Mouse (Mus musculus): ENCODE measurements around the gene Ssxa1. TPM values are rescaled to one million over a fixed set of nuclear protein-coding genes. Genes with fewer than 3 reads are reported as not detected.
"Not testable (repeated sequence)": the region's sequence is repeated elsewhere in the genome, so short reads cannot be mapped to it uniquely, and the experiment has no call there.

Gene Ssxa1
- total RNA-seq (2021): not detected
- long read RNA-seq, experiment 1: 0 reads
- long read RNA-seq, experiment 2: 0 reads

DNA sequence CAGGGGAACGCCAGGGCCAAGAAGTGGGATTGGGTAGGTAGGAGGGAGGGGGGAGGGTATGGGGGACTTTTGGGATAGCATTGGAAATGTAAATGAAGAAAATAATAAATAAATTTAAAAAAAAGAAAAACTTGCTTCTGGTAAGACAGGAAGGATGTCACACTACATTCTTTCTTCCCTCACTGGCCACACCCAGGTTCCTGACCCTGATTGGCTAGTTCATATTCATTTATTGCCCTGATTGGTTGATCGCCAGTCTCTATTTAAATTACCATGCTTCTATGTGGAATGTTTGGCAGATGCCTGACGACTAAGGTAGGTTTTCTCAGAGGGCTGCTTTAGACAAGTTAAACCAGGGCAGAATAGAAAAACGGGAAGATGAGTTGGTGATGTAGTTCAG is at the start of gene Ssxa1:
Gene Ssxa1, plus strand, starts transcription at position 301 of the 400 bp plus-strand sequence.
- no peak for DNase-seq (ENCODE audit: low spot score in 2 of 2)

DNA sequence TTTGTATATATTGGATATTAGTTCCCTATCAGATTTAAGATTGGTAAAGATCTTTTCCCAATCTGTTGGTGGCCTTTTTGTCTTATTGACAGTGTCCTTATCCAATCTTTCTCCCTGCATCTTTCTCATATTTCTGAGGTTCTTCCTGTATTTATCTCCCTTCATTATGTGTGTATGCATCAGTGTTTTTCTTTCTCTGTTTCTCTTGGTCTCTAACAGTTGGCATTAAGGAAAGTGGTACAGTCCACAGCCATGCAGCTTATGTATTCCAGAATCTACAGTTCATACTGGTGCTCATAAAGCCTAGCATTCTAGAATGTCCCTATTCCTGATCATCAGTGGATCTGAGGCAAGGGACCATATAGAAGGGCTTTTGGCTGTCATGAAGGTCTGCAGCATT is 47.5 kb upstream of the Ssxa1 start, which contains the start of gene Spaca5:
Gene Spaca5, plus strand, starts transcription at position 301 of the 400 bp plus-strand sequence.
- DNase-seq (ENCODE audit: low spot score in 2 of 2): no peak

DNA sequence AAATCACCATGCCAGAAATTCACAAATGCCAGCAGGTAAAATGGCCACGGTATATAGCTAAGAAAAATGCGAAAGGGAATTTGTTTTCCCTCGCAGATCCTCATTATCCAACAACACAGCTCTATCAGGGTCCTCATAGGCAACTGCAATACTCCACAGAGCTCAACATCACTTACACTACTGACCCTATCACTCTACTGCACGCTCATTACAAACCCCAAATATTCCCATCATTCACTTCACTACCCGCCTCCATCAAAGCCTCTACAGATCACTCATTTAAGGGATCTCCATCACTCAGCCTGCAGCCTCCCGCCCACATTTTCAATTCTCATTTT is 27.0 kb upstream of the Ssxa1 start:
- no peak for DNase-seq (ENCODE audit: low spot score in 2 of 2)

DNA sequence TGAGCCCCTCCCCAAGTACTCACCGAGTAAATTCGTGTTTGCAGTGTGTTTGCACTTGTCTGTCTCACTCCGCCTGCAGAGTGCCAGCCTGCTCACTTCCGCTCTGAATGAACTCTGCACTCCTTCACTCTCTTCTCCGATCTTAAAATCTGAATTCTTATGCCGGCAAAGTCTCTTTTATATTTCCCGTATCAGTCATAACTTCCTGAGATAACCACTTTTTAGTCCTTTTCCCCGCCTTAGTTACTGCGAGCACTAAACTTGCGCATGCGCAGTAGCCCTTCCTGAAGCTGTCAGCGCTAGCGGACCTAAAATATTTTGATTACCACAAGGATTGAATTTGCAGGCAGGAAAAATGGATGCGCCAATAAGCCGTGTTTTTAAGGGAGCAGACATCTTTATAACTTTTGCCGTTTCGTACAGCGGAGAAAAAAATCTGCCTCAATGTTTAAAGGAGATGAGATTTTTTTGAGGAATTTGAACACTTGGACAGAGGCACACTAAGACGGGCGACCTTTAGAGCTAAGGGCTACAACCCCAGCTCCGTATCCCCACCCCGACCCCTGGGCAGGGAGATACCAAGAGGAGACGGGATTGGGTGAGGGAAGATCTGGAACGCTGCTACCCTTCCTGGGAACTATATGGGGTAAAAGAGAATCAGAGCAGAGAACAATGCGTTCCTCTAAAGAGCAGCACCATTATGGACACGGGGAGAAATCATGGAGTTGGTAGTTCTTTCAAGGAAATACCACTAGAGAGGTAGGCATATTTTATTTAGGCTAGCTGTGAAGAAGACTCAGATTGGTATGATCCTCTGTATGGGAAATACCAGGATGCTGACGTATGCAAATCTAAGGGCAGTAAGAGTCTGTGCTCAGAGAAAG is 26.4 kb upstream of the Ssxa1 start, which contains the start of gene Zfp300:
Gene Zfp300, minus strand, starts transcription at position 545 of the 884 bp plus-strand sequence.
- DNase-seq (ENCODE audit: low spot score in 2 of 2): peak; percentile 43

DNA sequence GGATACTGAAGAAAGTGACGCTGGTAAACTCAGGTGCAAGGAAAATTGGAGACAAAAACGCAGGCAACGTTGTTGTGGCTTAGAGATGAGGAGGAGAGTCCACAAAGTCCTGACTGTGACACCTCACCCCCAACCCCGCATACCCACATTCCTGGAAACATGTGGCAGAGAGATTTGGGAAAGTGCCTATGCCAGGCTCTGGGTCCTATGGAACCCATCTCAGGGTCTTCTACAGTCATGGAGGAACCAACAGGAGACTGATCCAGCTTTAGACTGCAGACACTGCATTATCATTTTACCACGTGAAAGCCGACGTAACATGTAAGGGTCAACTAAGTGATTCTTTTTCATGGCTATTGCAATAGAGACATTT is 25.8 kb upstream of the Ssxa1 start:
- peak in 1 of 2 experiments; percentile 3 for DNase-seq (ENCODE audit: low spot score in 2 of 2)

DNA sequence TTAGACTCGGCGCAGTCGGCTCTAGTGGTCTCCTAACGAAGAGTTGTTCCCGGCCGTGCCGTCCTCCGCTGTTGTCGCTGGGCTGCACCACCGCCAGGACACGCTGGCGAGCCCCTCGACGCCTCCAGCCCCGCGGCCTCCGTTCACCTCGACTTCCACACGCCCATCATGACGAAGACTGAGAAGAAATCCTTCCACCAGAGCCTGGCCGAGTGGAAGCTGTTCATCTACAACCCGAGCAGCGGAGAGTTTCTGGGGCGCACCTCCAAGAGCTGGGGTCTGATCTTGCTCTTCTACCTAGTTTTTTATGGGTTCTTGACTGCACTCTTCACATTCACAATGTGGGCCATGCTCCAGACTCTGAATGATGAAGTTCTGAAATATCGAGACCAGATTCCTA is 31.1 kb downstream of the Ssxa1 start:
- DNase-seq (ENCODE audit: low spot score in 2 of 2): not testable (repeated sequence)

Other genes with a start within 250 kb of the Ssxa1 start
- gene Timp1, start 245.7 kb upstream of the Ssxa1 start, total RNA-seq (2021): 10 to 100 TPM; 20.9 to 32.1 TPM
- gene Syn1, start 194.8 kb upstream of the Ssxa1 start, total RNA-seq (2021): 10 to 100 TPM in 1 of 2 experiments, 1 to 10 TPM in 1; 7.5 to 10.6 TPM
- 10 to 100 TPM in 1 of 2 experiments, 1 to 10 TPM in 1; 9.6 to 16.8 TPM for gene Cfp, start 184.3 kb upstream of the Ssxa1 start, total RNA-seq (2021)
- gene Elk1, start 165.2 kb upstream of the Ssxa1 start, total RNA-seq (2021): 10 to 100 TPM; 13.2 to 15.9 TPM
- gene Uxt, start 153.8 kb upstream of the Ssxa1 start, total RNA-seq (2021): 10 to 100 TPM; 40.2 to 41.8 TPM
- 1 to 10 TPM; 5.4 to 5.9 TPM for gene Zfp182, start 53.5 kb upstream of the Ssxa1 start, total RNA-seq (2021)
- not detected for gene Spaca5, start 47.4 kb upstream of the Ssxa1 start, total RNA-seq (2021)
- gene Zfp300, start 26.3 kb upstream of the Ssxa1 start, total RNA-seq (2021): 1 to 10 TPM in 1 of 2 experiments, under 1 TPM in 1; 0.99 to 1.3 TPM
- not detected for gene Gm21876, start 59.8 kb downstream of the Ssxa1 start, total RNA-seq (2021)